Mouse (Mus musculus) cerebral cortex, adult 2 months (tissue): ENCODE results near the gene Ncoa7.

Source experiments
- WGBS: fragments of 180-500 bp; shearing (Covaris S2); methylation state at CpG from one replicate; pipeline ENCODE4 v1.1.7; 2018; 5-methylcytosine and 5-hydroxymethylcytosine counted together

Ncoa7 gene

GRCm38 (mm10) chr10:30655655-30656054, 147.5 kb downstream of the Ncoa7 start:
- 41% methylated on average over 5 of the region's 5 CpGs for WGBS

- WGBS: 79% methylated on average over 2 of the region's 2 CpGs
Observed at GRCm38 (mm10) chr10:30647681-30648080, 155.4 kb downstream of the Ncoa7 start.

- 81% methylated on average over 3 of the region's 3 CpGs for WGBS
Observed at GRCm38 (mm10) chr10:30638216-30638615, 164.9 kb downstream of the Ncoa7 start.

- WGBS: 90% methylated on average over 1 of the region's 1 CpGs
Observed at GRCm38 (mm10) chr10:30636474-30637154, 166.5 kb downstream of the Ncoa7 start.

- WGBS: 97% methylated on average over 1 of the region's 1 CpGs
Observed at GRCm38 (mm10) chr10:30632718-30633117, 170.4 kb downstream of the Ncoa7 start.

- WGBS: 93% methylated on average over 3 of the region's 3 CpGs
Observed at GRCm38 (mm10) chr10:30629513-30629912, 173.6 kb downstream of the Ncoa7 start, which contains the start of gene Hint3. Hint3 (minus strand) TSS chr10:30629632.

GRCm38 (mm10) chr10:30628444-30628843, 174.7 kb downstream of the Ncoa7 start:
- WGBS: 95% methylated on average over 11 of the region's 11 CpGs

GRCm38 (mm10) chr10:30627548-30627947, 175.6 kb downstream of the Ncoa7 start:
- 38% methylated on average over 1 of the region's 1 CpGs for WGBS

GRCm38 (mm10) chr10:30624161-30625019, 178.7 kb downstream of the Ncoa7 start:
- WGBS: 63% methylated on average over 5 of the region's 5 CpGs

- WGBS: 37% methylated on average over 3 of the region's 3 CpGs
Observed at GRCm38 (mm10) chr10:30618918-30619210, 184.3 kb downstream of the Ncoa7 start.

- WGBS: under 1% methylated on average over 49 of the region's 49 CpGs
Observed at GRCm38 (mm10) chr10:30618091-30618917, 184.8 kb downstream of the Ncoa7 start.

- WGBS: 88% methylated on average over 4 of the region's 4 CpGs
Observed at GRCm38 (mm10) chr10:30613039-30613438, 190.1 kb downstream of the Ncoa7 start.

- WGBS: 75% methylated on average over 2 of the region's 2 CpGs
Observed at GRCm38 (mm10) chr10:30608109-30608508, 195.0 kb downstream of the Ncoa7 start.

- WGBS: under 1% methylated on average over 26 of the region's 28 CpGs
Observed at GRCm38 (mm10) chr10:30600542-30600966, 202.6 kb downstream of the Ncoa7 start, which contains the start of gene Trmt11. Trmt11 (minus strand) TSS chr10:30600749.

GRCm38 (mm10) chr10:30600094-30600534, 203.0 kb downstream of the Ncoa7 start:
- WGBS: under 1% methylated on average over 26 of the region's 27 CpGs

- WGBS: 19% methylated on average over 5 of the region's 5 CpGs
Observed at GRCm38 (mm10) chr10:30587037-30587436, 216.1 kb downstream of the Ncoa7 start.

- 86% methylated on average over 1 of the region's 1 CpGs for WGBS
Observed at GRCm38 (mm10) chr10:30585691-30586090, 217.4 kb downstream of the Ncoa7 start.
